Mouse (Mus musculus): Measurements from ENCODE around the gene Gm21748.
"Not testable (repeated sequence)": the region's sequence is repeated elsewhere in the genome, so short reads cannot be mapped to it uniquely, and the experiment has no call there.

The Gm21748 gene

DNA sequence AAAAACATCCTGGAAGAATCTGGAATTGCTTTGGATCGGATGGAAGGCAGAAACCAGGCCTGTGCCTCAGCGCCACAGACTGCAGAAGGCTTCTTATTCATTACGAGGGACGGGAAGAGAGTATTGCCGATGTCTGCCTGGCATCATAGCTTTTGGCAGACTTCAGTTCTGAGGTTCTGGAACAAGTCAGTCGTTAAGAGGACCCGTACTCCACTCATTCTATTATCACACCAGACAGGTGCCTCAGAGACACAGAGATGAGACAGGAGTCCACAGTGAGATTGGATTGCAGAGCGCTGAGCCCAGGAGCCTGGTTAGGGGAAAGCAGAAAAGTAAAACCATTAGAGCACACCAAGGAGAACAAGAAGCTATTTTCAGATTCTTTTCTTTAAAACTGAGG is at the start of gene Gm21748:
Gene Gm21748, minus strand, starts transcription at position 101 of the 400 bp plus-strand sequence.
- not testable (repeated sequence) for DNase-seq
